Mouse (Mus musculus) heart, postnatal 0 days (tissue): ENCODE results near the gene Sbf1. TPM values are rescaled to one million over a fixed set of nuclear protein-coding genes. Genes with fewer than 3 reads are reported as not detected.

Experiments
- ATAC-seq: fragments of 200-750 bp; cut with Nextera tagmentation; 2 replicates; pipeline ENCODE4 v1.8.0; 2017; ENCODE audit warnings: low read depth, moderate number of reproducible peaks, moderate library complexity; ENCODE audit not compliant: insufficient read depth
- DNase-seq: peaks from one replicate; pipeline ENCODE4 v3.0.0-alpha.2; 2016; ENCODE audit warnings: low spot score
- H3K27ac ChIP-seq: fragments of 300-500 bp; sonication (generic); 2 replicates; pipeline ENCODE4 v1.5.1; 2014; ENCODE audit warnings: low read depth, mild to moderate bottlenecking
- H3K27me3 ChIP-seq: fragments of 300-500 bp; sonication (generic); 2 replicates; pipeline ENCODE4 v1.6.1; 2014; ENCODE audit warnings: low read length, mixed read lengths; ENCODE audit not compliant: control insufficient read depth, insufficient read depth
- H3K36me3 ChIP-seq: fragments of 300-500 bp; sonication (generic); replicated peaks from 2 replicates; pipeline ENCODE4 v1.6.1; 2014; ENCODE audit warnings: low read length, mixed read lengths; ENCODE audit not compliant: control insufficient read depth, insufficient read depth
- H3K4me1 ChIP-seq: fragments of 300-500 bp; sonication (generic); 2 replicates; pipeline ENCODE4 v1.6.1; 2014; ENCODE audit warnings: antibody characterized with exemption; ENCODE audit not compliant: control insufficient read depth, insufficient read depth
- H3K4me2 ChIP-seq: fragments of 300-500 bp; sonication (generic); 2 replicates; pipeline ENCODE4 v1.6.1; 2014; ENCODE audit warnings: low read depth, mild to moderate bottlenecking, low read length, moderate library complexity
- H3K4me3 ChIP-seq: fragments of 300-500 bp; sonication (generic); 2 replicates; pipeline ENCODE4 v1.5.1; 2014; ENCODE audit warnings: low read depth, low read length
- H3K9ac ChIP-seq: fragments of 300-500 bp; sonication (generic); replicated peaks from 2 replicates; pipeline ENCODE4 v1.6.1; 2014; ENCODE audit warnings: low read depth, low read length, mixed read lengths
- H3K9me3 ChIP-seq: fragments of 300-500 bp; sonication (generic); replicated peaks from 2 replicates; pipeline ENCODE4 v1.6.1; 2016; ENCODE audit warnings: low read length; ENCODE audit not compliant: control insufficient read depth
- CTCF ChIP-seq: IDR thresholded peaks from 2 replicates; pipeline ENCODE4 v1.5.1; 2016; ENCODE audit warnings: antibody characterized with exemption, control low read depth, low read depth
- EP300 ChIP-seq: IDR thresholded peaks from 2 replicates; pipeline ENCODE4 v1.6.1; 2016; ENCODE audit warnings: antibody characterized with exemption, low read depth
- WGBS: fragments of 180-500 bp; shearing (Covaris S2); extraction: QIAGEN DNeasy Blood & Tissue Kit; methylation state at CpG from one replicate; pipeline ENCODE4 v1.1.7; 2014; 5-methylcytosine and 5-hydroxymethylcytosine counted together
- polyA plus RNA-seq: library from polyadenylated mRNA; unstranded; fragments of >200 nt; fragmentation: Nextera tagmentation; extraction: Ambion mirVana; gene quantifications from 2 replicates; pipeline ENCODE4 v1.2.1, GENCODE M21; 2015
- total RNA-seq: library from RNA; depleted of rRNA; stranded (reverse); fragments of >200 nt; gene quantifications from 2 replicates; pipeline ENCODE4 v1.2.3, GENCODE M21; 2014; ENCODE audit warnings: low replicate concordance

Gene Sbf1
- total and polyA plus RNA-seq, 2 experiments from 2014 or later: 25.6 to 147 TPM

DNA sequence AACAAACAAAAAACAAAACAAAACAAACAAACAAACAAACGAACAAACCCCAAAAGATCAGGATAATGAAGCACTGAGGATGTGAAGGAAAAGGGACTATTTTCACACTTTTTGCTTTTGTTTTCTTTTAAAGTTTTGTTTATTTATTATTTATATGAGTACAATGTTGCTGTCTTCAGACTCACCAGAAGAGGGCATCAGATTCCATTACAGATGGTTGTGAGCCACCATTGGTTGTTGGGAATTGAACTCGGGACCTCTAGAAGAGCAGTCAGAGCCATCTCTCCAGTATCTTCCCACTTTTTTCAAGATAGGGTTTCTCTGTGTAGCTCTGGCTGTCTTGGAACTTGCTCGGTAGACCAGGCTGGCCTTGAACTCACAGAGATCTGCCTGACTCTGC lies 28.2 kb upstream of the Sbf1 start:
- no peak overlapping the region for H3K9ac ChIP-seq
- no peaks in the 10 kb centered on the region for H3K27me3 ChIP-seq
- H3K36me3 ChIP-seq: no peaks in the 10 kb centered on the region
- H3K4me3 ChIP-seq: no peak overlapping the region
- no peak for DNase-seq
- TF ChIP-seq CTCF (peak; percentile 28), EP300 (no peak)
- WGBS: 78% methylated on average over 3 of the region's 3 CpGs
- no peak for ATAC-seq
- no peak overlapping the region for H3K27ac ChIP-seq
- H3K9me3 ChIP-seq: no peaks in the 10 kb centered on the region
- H3K4me1 ChIP-seq: no peaks in the 10 kb centered on the region
- H3K4me2 ChIP-seq: no peak overlapping the region

DNA sequence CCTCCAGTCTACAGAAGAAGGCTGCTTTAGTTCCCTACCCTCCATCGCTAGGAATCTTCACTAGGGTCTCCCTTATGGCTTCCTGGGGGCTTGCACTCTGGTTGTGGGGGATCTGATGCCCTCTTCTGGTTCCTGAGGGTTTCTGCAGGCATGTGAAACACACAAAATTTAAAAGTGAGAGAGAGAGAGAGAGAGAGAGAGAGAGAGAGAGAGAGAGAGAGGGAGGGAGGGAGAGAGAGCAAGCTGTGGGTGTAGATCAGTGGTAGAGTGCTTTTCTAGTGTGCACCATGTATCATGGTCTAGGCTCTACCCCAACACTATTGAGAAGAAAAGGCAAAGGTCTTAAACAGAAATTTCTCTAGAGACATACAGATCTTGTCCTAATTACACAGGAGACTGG lies 26.6 kb upstream of the Sbf1 start:
- Histone ChIP-seq H3K4me3 (no peak overlapping the region), H3K9ac (no peak overlapping the region), H3K4me2 (no peak overlapping the region), H3K27ac (no peak overlapping the region), H3K4me1 (no peaks in the 10 kb centered on the region), H3K27me3 (no peaks in the 10 kb centered on the region), H3K9me3 (no peaks in the 10 kb centered on the region), H3K36me3 (no peaks in the 10 kb centered on the region)
- TF ChIP-seq CTCF (no peak), EP300 (no peak)
- WGBS: 37% methylated on average over 1 of the region's 1 CpGs
- ATAC-seq: no peak
- DNase-seq: no peak

DNA sequence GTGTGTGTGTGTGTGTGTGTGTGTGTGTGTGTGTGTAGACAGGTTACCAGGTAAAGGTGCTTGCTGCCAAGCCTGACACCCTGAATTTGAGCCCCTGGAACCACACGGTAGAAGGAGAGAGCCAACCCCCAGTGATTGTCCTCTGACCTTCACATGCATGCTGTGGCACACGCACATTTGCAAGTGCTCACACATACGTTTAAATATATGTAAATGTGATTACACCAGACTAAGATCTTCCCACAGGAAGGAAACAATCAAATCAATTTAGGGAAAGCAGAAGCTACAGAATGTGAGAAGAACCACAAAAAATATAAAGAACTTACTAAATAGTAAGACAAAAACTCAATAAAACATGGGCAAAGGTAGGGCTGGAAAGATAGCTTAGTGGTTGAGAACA lies 25.0 kb upstream of the Sbf1 start:
- Histone ChIP-seq H3K4me2 (no peak overlapping the region), H3K27ac (no peak overlapping the region), H3K36me3 (no peaks in the 10 kb centered on the region), H3K9ac (no peak overlapping the region), H3K9me3 (no peaks in the 10 kb centered on the region), H3K4me3 (no peak overlapping the region), H3K27me3 (no peaks in the 10 kb centered on the region), H3K4me1 (no peaks in the 10 kb centered on the region)
- DNase-seq (no peak), ATAC-seq (no peak)
- TF ChIP-seq EP300: no peak
- no peak for TF ChIP-seq CTCF
- 74% methylated on average over 3 of the region's 3 CpGs for WGBS

GRCm38 (mm10) chr15:89339696-89340095 lies 24.6 kb upstream of the Sbf1 start:
- DNase-seq: no peak
- Histone ChIP-seq H3K27me3 (no peaks in the 10 kb centered on the region), H3K4me2 (no peak overlapping the region), H3K9me3 (no peaks in the 10 kb centered on the region), H3K4me1 (no peaks in the 10 kb centered on the region), H3K4me3 (no peak overlapping the region), H3K27ac (no peak overlapping the region), H3K9ac (no peak overlapping the region), H3K36me3 (no peaks in the 10 kb centered on the region)
- TF ChIP-seq CTCF (no peak), EP300 (no peak)
- no peak for ATAC-seq
- 82% methylated on average over 2 of the region's 2 CpGs for WGBS

DNA sequence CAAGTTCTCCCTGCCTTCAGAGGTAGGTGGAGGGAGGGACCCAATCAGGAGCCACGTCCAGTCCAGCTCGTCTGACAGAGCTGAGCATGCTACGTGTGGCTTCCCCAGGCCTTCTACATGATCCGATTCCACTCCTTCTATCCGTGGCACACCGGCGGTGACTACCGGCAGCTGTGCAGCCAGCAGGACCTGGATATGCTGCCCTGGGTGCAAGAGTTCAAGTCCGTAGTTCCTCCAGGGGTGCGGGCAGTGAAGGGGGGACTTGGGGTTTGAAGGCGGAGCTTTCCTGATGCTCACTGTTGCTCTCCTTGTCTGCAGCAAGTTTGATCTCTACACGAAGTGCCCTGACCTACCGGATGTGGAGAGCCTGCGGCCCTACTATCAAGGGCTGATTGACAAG lies 21.3 kb upstream of the Sbf1 start:
- no peak overlapping the region for H3K9ac ChIP-seq
- H3K4me3 ChIP-seq: no peak overlapping the region
- ATAC-seq (no peak), DNase-seq (no peak)
- H3K27me3 ChIP-seq: no peaks in the 10 kb centered on the region
- H3K27ac ChIP-seq: no peak overlapping the region
- TF ChIP-seq EP300 (no peak), CTCF (no peak)
- WGBS: 78% methylated on average over 14 of the region's 14 CpGs
- no peak overlapping the region for H3K4me2 ChIP-seq
- H3K4me1 ChIP-seq: no peaks in the 10 kb centered on the region
- H3K9me3 ChIP-seq: no peaks in the 10 kb centered on the region
- H3K36me3 ChIP-seq: no peaks in the 10 kb centered on the region

DNA sequence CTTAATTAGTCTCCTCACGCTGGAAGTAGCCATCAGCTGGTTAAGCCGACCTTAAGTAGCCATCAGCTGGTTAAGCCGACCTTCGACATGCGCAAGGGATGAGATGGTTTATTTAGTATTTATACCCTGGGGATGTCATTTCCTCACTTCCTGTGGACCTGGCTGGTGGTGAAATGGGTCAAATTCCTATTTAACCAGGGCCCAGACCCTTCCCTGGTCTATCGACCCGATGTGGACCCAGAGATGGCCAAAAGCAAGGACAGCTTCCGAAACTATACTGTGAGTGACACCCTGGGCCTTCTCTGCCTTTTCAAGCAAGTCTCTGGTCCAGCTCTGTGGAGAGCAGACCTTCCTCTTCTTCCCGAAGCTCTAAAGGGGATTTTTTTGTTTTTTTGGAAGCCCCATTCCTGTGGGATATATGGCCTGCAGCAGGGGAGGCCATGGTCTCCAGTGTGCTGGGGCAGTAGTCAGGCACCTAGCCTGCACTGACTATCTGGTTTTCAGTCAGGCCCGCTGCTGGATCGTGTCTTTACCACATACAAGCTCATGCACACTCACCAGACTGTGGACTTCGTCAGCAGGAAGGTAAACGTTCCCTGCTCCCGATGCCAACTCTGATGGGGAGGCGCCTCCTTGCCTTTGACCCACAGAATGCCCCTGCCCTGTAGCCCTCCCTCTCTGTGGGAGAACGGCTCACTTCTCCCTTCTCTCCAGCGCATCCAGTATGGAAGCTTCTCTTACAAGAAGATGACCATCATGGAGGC lies 19.8 kb upstream of the Sbf1 start:
- Histone ChIP-seq H3K9me3 (no peaks in the 10 kb centered on the region), H3K27me3 (no peaks in the 10 kb centered on the region), H3K4me3 (no peak overlapping the region), H3K36me3 (no peaks in the 10 kb centered on the region), H3K4me1 (no peaks in the 10 kb centered on the region), H3K9ac (no peak overlapping the region), H3K27ac (no peak overlapping the region), H3K4me2 (no peak overlapping the region)
- TF ChIP-seq EP300: no peak
- TF ChIP-seq CTCF: no peak
- DNase-seq: no peak
- ATAC-seq: no peak
- 75% methylated on average over 17 of the region's 17 CpGs for WGBS
